Mouse (Mus musculus) regulatory T cell (primary cell): ENCODE results near the gene Plvap.
"Not testable (repeated sequence)": the region's sequence is repeated elsewhere in the genome, so short reads cannot be mapped to it uniquely, and the experiment has no call there.

Source experiments
- in situ Hi-C: fragments of 300-600 bp; cut with MboI, MseI; formaldehyde crosslinking; loops from one replicate; pipeline ENCODE4 v1.15.1; 2025; ENCODE audit warnings: high pct_unique_total_duplicates

The Plvap gene

GRCm38 (mm10) chr8:71511644-71512043 is at the start of gene Plvap:
Plvap (minus strand) TSS chr8:71511752.
- in situ Hi-C loops: no loop called here

GRCm38 (mm10) chr8:71560765-71561164 is 49.2 kb upstream of the Plvap start:
- in situ Hi-C loops: loop anchor here (5.0 kb wide), 1 partner anchor 72 kb away; no protein-coding TSS in a partner anchor

GRCm38 (mm10) chr8:71560071-71560470 is 48.5 kb upstream of the Plvap start:
- in situ Hi-C loops: loop anchor here (5.0 kb wide), 1 partner anchor 72 kb away; no protein-coding TSS in a partner anchor

- in situ Hi-C loops: no loop called here
These were observed 47.6 kb upstream of the Plvap start for GRCm38 (mm10) chr8:71558958-71559690.

- in situ Hi-C loops: no loop called here
These were observed 46.8 kb upstream of the Plvap start, which contains the start of gene Tmem221 for GRCm38 (mm10) chr8:71558071-71558957. Tmem221 (minus strand) TSS chr8:71558871.

- in situ Hi-C loops: no loop called here
These were observed 43.1 kb upstream of the Plvap start for GRCm38 (mm10) chr8:71554644-71555043.

GRCm38 (mm10) chr8:71554001-71554400 is 42.4 kb upstream of the Plvap start:
- in situ Hi-C loops: no loop called here

- in situ Hi-C loops: no loop called here
These were observed 41.2 kb upstream of the Plvap start for GRCm38 (mm10) chr8:71552770-71553169.

GRCm38 (mm10) chr8:71550754-71551153 is 39.2 kb upstream of the Plvap start:
- in situ Hi-C loops: no loop called here

GRCm38 (mm10) chr8:71547590-71547989 is 36.0 kb upstream of the Plvap start:
- in situ Hi-C loops: no loop called here

- in situ Hi-C loops: no loop called here
These were observed 33.5 kb upstream of the Plvap start for GRCm38 (mm10) chr8:71545053-71545452.

- in situ Hi-C loops: no loop called here
These were observed 32.2 kb upstream of the Plvap start for GRCm38 (mm10) chr8:71543755-71544154.

- in situ Hi-C loops: no loop called here
These were observed 31.2 kb upstream of the Plvap start, which contains the start of gene Mvb12a for GRCm38 (mm10) chr8:71542632-71543343. Mvb12a (plus strand) TSS chr8:71542922.

- in situ Hi-C loops: no loop called here
These were observed 25.7 kb upstream of the Plvap start, which contains the start of gene Bst2 for GRCm38 (mm10) chr8:71537028-71537867. Bst2 (minus strand) TSS chr8:71537456.

GRCm38 (mm10) chr8:71535663-71536062 is 24.1 kb upstream of the Plvap start:
- in situ Hi-C loops: no loop called here

- in situ Hi-C loops: no loop called here
These were observed 22.8 kb upstream of the Plvap start for GRCm38 (mm10) chr8:71534263-71534810.

GRCm38 (mm10) chr8:71530735-71531467 is 19.3 kb upstream of the Plvap start:
- in situ Hi-C loops: not testable (repeated sequence)

GRCm38 (mm10) chr8:71528362-71529073 is 17.0 kb upstream of the Plvap start:
- in situ Hi-C loops: no loop called here
